Mouse (Mus musculus): ENCODE data around the gene Clptm1.

GRCm38 (mm10) chr7:19680702-19681101 is 15.9 kb upstream of the Clptm1 start:
- TF ChIP-seq CTCF (IDR thresholded peaks at IDR 0.05) (no peak), EP300 (IDR thresholded peaks at IDR 0.05) (no peak)

Measured in lung, postnatal 0 days (tissue).